10 mouse cellular contexts compared by ENCODE assay signal in the genomic region with DNA sequence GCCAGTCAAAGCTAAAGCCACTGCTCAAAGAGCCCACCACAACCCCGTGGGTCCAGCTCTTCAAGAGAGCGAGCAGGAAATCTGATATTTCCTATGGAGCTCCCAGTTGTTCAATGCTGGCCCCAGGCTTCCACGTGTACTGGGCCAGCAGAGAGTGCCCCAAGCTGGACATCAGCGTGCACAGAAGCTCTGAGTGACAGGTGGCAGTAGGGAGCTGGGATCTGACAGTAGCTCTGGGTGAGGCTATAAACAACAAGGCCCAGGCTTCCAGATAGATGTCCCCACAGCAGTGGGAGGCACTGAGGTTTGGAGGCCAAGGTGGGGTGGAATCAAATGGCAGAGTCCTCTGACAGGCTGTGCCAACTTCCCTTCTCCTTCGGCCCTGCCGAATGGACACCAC.
A peak's percentile ranks its signal among the peaks of the same experiment; 100 is the strongest.
DNase-seq lines count a peak whose midpoint lies in the region; ATAC-seq and TF ChIP-seq lines count a peak whose summit lies in the region.
"Had no signal": no experiment of that assay in that cellular context is flagged by ENCODE, and none has a peak within 500 bp of the region (broad histone marks: within the 10 kb centered on the region; RNA-seq: fewer than 3 reads in every experiment).

No protein-coding gene starts in this region.

- H3K4me3 ChIP-seq in heart, embryonic 10.5 days = no peak overlapping the region
- H3K4me3 ChIP-seq in liver, embryonic 14.5 days (ENCODE audit: insufficient read depth in 1 of 2, low read depth in 2 of 2, low read length in 2 of 2) = no peak overlapping the region
- H3K4me3 ChIP-seq in bone marrow, adult 2 months (replicated peaks; ENCODE audit: control insufficient read depth, low read depth, low read length) = no peak overlapping the region

- H3K4me1 ChIP-seq in heart, embryonic 10.5 days = peaks cover 60% of the 10 kb centered on the region
- H3K4me1 ChIP-seq in liver, embryonic 14.5 days (replicated peaks; ENCODE audit: control insufficient read depth in 2 of 2, insufficient read depth in 2 of 2, low read length in 1 of 2) = no peaks in the 10 kb centered on the region
- H3K4me1 ChIP-seq in bone marrow, adult 2 months (ENCODE audit: control insufficient read depth, insufficient read depth, low read length) = no peaks in the 10 kb centered on the region

- no peak overlapping the region for H3K9ac ChIP-seq in liver, embryonic 14.5 days (replicated peaks)

- no peak for ATAC-seq in liver, embryonic 14.5 days (ENCODE audit: insufficient read depth)

- H3K9me3 ChIP-seq in heart, embryonic 10.5 days = no peaks in the 10 kb centered on the region
- H3K9me3 ChIP-seq in liver, embryonic 14.5 days (ENCODE audit: control insufficient read depth, low read length) = no peaks in the 10 kb centered on the region

- TF ChIP-seq CTCF in liver, embryonic 14.5 days (IDR thresholded peaks at IDR 0.05; ENCODE audit: low read depth) = peak; percentile 39
- TF ChIP-seq CTCF in bone marrow, adult 2 months (IDR thresholded peaks at IDR 0.05; ENCODE audit: control insufficient read depth, insufficient read depth, low read length) = peak; percentile 44; the same call in 1 of the 2 replicates

- intact Hi-C loops in heart, postnatal 14 days (cut with DNase I) = loop anchor here (2.0 kb wide), 1 partner anchor 107 kb away; the partner anchor contains the start of gene Prex1
- intact Hi-C loops in gastrocnemius, postnatal 14 days (cut with DNase I; ENCODE audit: low total_unique reads) = no loop called here

- DNase-seq in heart, embryonic 10.5 days (ENCODE audit: low spot score) = no peak
- no peak for DNase-seq in heart, postnatal 14 days
- no peak for DNase-seq in liver, embryonic 14.5 days (ENCODE audit: low read depth in 3 of 3, low spot score in 3 of 3)
- DNase-seq in liver = no peak
- DNase-seq in gastrocnemius, postnatal 14 days = peak; percentile 56
- DNase-seq in yolk sac, embryonic 10.5 days (ENCODE audit: low spot score) = no peak
- no peak for DNase-seq in cerebellum, adult 11-12 months
- DNase-seq: adrenal gland, adult 2 months; cerebellum, adult 18-20 months had no signal

- TF ChIP-seq POLR2A in bone marrow, adult 2 months (IDR thresholded peaks at IDR 0.05; ENCODE audit: borderline replicate concordance, control insufficient read depth, low read depth, low read length) = no peak

- TF ChIP-seq EP300 in liver, embryonic 14.5 days (IDR thresholded peaks at IDR 0.05; ENCODE audit: low read depth) = no peak

- 52% methylated on average over 6 of the region's 6 CpGs for WGBS in heart, embryonic 10.5 days
- 55% methylated on average over 6 of the region's 6 CpGs for WGBS in liver, embryonic 14.5 days (ENCODE audit: insufficient replicate concordance)
- WGBS in bone marrow, adult 2 months = 67% methylated on average over 6 of the region's 6 CpGs

- H3K27ac ChIP-seq in heart, embryonic 10.5 days = peak overlapping the region; percentile 6; the same call in 1 of the 2 replicates
- H3K27ac ChIP-seq in liver, embryonic 14.5 days = no peak overlapping the region
- H3K27ac ChIP-seq in bone marrow, adult 2 months (ENCODE audit: control insufficient read depth, insufficient read depth, low read depth, low read length, poor library complexity) = no peak overlapping the region

- peaks cover 14% of the 10 kb centered on the region for H3K36me3 ChIP-seq in heart, embryonic 10.5 days
- no peaks in the 10 kb centered on the region for H3K36me3 ChIP-seq in liver, embryonic 14.5 days (replicated peaks; ENCODE audit: control insufficient read depth, insufficient read depth, low read depth)

- H3K4me2 ChIP-seq in liver, embryonic 14.5 days (ENCODE audit: low read depth) = no peak overlapping the region

- H3K27me3 ChIP-seq in heart, embryonic 10.5 days (ENCODE audit: insufficient read depth, poor library complexity, severe bottlenecking) = no peaks in the 10 kb centered on the region
- no peaks in the 10 kb centered on the region for H3K27me3 ChIP-seq in liver, embryonic 14.5 days (ENCODE audit: control insufficient read depth, insufficient read depth, low read length)
